Mouse (Mus musculus): ENCODE measurements around the gene Prss43.
A peak's percentile ranks its signal among the peaks of the same experiment; 100 is the strongest.
"Not testable (repeated sequence)": the region's sequence is repeated elsewhere in the genome, so short reads cannot be mapped to it uniquely, and the experiment has no call there.

The Prss43 gene

GRCm38 (mm10) chr9:110826390-110826789, at the start of gene Prss43:
TSS of gene Prss43 (plus strand) at chr9:110826690.
- DNase-seq (ENCODE audit: low spot score): no peak

- DNase-seq (ENCODE audit: low spot score): no peak
These were observed 48.4 kb upstream of the Prss43 start for GRCm38 (mm10) chr9:110778100-110778499.

- DNase-seq (ENCODE audit: low spot score): no peak
These were observed 47.9 kb upstream of the Prss43 start for GRCm38 (mm10) chr9:110778559-110778958.

GRCm38 (mm10) chr9:110779242-110779913, 47.1 kb upstream of the Prss43 start:
- peak; percentile 65 for DNase-seq (ENCODE audit: low spot score)

GRCm38 (mm10) chr9:110781256-110781721, 45.2 kb upstream of the Prss43 start:
- peak; percentile 94 for DNase-seq (ENCODE audit: low spot score)

GRCm38 (mm10) chr9:110781731-110782130, 44.8 kb upstream of the Prss43 start:
- DNase-seq (ENCODE audit: low spot score): peak; percentile 85

- DNase-seq (ENCODE audit: low spot score): peak; percentile 45
These were observed 42.9 kb upstream of the Prss43 start for GRCm38 (mm10) chr9:110783611-110784010.

- no peak for DNase-seq (ENCODE audit: low spot score)
These were observed 38.3 kb upstream of the Prss43 start for GRCm38 (mm10) chr9:110788169-110788568.

- no peak for DNase-seq (ENCODE audit: low spot score)
These were observed 36.0 kb upstream of the Prss43 start for GRCm38 (mm10) chr9:110790462-110790861.

GRCm38 (mm10) chr9:110797013-110797412, 29.5 kb upstream of the Prss43 start:
- DNase-seq (ENCODE audit: low spot score): no peak

GRCm38 (mm10) chr9:110797866-110798265, 28.6 kb upstream of the Prss43 start, which contains the start of gene Prss42:
TSS of gene Prss42 (plus strand) at chr9:110798166.
- DNase-seq (ENCODE audit: low spot score): no peak

- DNase-seq (ENCODE audit: low spot score): no peak
These were observed 25.5 kb upstream of the Prss43 start for GRCm38 (mm10) chr9:110800834-110801479.

GRCm38 (mm10) chr9:110803294-110803693, 23.2 kb upstream of the Prss43 start:
- no peak for DNase-seq (ENCODE audit: low spot score)

GRCm38 (mm10) chr9:110810051-110810450, 16.4 kb upstream of the Prss43 start:
- no peak for DNase-seq (ENCODE audit: low spot score)

- DNase-seq (ENCODE audit: low spot score): no peak
These were observed 12.7 kb upstream of the Prss43 start, which contains the start of gene Prss44 for GRCm38 (mm10) chr9:110813789-110814188. TSS of gene Prss44 (plus strand) at chr9:110813994.

- not testable (repeated sequence) for DNase-seq (ENCODE audit: low spot score)
These were observed 5.9 kb upstream of the Prss43 start for GRCm38 (mm10) chr9:110820546-110820945.

GRCm38 (mm10) chr9:110821436-110821835, 5.1 kb upstream of the Prss43 start:
- DNase-seq (ENCODE audit: low spot score): no peak

GRCm38 (mm10) chr9:110825426-110825825, 1.1 kb upstream of the Prss43 start:
- no peak for DNase-seq (ENCODE audit: low spot score)

GRCm38 (mm10) chr9:110825832-110826231, 658 bp upstream of the Prss43 start:
- no peak for DNase-seq (ENCODE audit: low spot score)

GRCm38 (mm10) chr9:110833021-110833420, 6.5 kb downstream of the Prss43 start:
- DNase-seq (ENCODE audit: low spot score): no peak

GRCm38 (mm10) chr9:110834411-110834810, 7.9 kb downstream of the Prss43 start, which contains the start of gene Prss45:
TSS of gene Prss45 (plus strand) at chr9:110834588.
- DNase-seq (ENCODE audit: low spot score): no peak

- no peak for DNase-seq (ENCODE audit: low spot score)
These were observed 8.5 kb downstream of the Prss43 start for GRCm38 (mm10) chr9:110834961-110835360.

- no peak for DNase-seq (ENCODE audit: low spot score)
These were observed 9.6 kb downstream of the Prss43 start for GRCm38 (mm10) chr9:110836112-110836511.
